Mouse (Mus musculus) ovary, adult 18-20 months (tissue): ENCODE data around the gene Exoc6.
A peak's percentile ranks its signal among the peaks of the same experiment; 100 is the strongest.
"Not testable (repeated sequence)": the region's sequence is repeated elsewhere in the genome, so short reads cannot be mapped to it uniquely, and the experiment has no call there.

Experiments used
- DNase-seq: peaks from one replicate; pipeline ENCODE4 v3.0.0; 2022; ENCODE audit warnings: low spot score, mixed read lengths

Gene Exoc6

DNA sequence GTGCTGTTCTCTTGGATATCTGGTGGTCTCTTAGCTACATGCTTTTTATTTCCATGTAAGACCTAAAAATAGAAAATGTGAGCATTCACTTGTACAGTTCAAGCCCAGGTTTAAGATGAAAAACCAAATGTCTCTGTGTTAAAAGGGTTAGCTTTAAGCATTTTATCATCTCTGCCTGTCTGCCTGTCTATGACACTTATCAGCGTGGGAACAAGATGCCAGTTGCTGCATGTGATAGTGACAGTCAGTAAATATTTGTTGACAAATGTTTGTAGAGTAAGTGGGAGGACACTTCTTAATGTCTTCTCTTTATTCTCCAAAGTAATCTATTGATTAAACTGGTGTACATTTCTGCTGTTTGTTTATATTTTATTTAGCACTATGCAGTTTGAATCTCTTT, 12.5 kb upstream of the Exoc6 start:
- no peak for DNase-seq

DNA sequence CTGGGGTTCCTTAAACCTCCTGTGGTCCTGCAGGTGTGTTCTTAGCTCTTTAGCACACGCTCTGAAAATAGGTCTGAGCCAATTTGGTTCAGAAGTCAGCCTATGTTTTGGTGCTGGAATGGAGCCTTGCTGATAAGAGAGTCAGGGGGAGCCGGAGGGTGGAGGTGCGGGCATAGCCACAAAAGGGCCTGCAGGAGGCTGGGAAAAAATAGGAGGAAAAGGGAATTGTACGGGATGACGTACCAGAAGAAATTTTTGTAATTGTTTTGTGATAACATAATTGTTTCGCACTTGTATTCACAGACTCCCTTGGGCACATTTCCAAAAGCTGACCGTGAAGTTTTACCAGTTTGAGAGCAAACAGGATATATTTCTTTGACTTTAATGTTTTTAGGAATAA, 10.0 kb upstream of the Exoc6 start:
- peak; percentile 31 for DNase-seq

DNA sequence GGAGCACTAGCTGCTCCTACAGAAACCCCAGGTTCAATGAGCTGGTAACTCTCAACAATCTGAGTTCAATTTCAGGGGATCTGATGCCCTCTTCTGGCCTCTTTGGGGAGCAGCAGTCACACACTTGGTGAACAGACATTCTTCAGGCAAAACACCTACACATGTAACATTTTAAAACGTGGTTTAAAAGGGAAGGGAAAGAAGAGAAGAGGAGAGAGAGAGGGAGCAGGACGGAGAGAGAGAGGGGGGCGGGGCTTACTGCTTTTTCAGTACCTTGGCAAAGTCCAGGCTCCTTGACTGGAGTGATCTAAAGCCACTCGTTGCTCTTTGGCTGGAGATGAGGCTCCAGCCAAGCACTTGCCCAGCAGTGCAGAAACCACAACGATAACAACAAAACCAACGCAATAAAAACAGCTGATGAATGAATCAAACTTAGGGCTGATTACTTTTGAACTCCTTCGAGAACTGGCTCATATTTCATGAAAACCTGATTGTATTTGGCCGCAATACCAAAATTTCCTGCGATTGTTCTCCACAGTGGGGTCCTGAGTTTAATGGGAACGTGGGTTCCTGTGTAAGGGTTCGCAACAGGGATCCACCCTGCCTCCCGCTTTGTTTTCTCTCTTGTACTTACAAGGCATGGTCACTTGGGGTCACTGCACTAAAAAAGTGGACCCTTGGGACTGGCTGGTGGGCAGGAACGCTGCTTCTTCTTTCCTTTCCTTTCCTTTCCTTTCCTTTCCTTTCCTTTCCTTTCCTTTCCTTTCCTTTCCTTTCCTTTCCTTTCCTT, 6.5 kb upstream of the Exoc6 start:
- DNase-seq, result no peak

DNA sequence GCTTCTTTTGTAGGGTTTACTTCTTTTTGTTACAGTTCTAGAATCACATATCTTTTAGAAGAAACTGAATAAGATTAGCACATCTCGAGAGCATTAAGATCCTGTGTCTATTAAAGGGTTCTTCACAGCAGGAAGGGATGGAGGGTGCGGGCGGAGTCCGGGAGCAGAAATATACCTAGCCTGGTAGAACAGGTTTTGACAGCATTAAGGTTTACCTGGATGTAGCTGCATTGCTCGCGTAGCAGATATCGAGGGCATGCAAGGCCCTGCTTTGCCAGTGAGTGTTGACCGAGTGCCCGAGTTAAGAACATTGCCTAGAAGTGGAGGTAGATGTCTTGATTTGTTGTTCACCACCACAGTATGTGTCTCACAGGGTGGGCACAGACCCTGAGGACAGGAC, 5.7 kb upstream of the Exoc6 start:
- no peak for DNase-seq

DNA sequence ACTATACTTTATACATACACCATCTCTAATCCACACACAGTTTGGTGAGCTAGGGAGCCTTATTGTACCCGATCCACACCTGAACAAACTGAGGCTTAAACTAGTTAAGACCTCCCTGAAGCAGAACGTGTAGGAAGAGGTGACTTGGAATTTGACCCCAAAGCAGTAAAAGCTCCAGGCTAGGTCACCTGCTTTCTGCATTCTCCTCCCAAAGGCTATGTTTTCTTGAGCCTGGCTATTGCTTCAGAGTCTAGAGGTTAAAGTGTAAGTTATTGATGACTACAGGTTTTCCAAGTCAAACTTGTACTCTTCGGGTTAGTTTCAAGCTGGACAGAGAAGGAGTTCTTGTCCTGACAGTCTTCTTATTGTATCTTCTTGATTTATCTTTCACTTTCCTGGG, 5.0 kb upstream of the Exoc6 start:
- DNase-seq, result no peak

DNA sequence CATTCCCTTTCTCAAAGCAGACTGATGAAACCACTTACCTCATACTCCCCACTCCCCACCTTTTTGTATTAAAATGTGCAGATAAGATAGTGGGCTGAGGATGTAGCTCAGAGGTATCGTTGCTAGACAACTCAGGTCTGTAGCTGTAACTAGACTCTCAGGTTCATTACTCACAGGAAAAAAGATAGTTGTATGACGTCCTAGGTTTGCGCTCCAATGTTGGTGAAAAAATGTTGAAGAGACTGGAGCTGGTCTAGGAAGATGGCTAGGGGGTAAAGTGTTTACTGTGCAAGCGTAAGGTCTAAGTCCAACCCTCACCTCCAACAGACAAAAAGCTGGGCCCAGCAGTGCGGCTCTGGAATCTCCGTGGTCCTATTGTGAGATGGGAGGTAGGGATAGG, 4.5 kb upstream of the Exoc6 start:
- no peak for DNase-seq

DNA sequence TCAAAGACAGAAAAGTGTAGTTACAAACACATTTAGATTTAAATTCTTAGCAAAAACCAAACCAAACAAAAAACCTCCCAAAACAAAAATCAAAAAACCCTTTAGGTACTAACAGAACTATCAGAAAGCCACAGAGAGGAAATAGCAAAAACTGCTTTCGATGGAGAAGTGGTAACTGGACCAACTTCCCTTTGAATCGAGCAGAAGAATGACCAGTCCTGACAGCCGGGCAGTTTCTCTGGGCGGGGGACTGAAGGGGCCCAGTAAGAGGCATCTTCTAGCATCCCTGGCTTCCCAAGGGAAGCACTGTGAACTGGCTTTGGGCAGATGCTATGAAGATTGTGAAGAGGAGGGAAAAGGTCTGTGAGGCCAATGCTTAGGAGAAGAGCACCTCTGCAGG, 3.4 kb upstream of the Exoc6 start:
- no peak for DNase-seq

DNA sequence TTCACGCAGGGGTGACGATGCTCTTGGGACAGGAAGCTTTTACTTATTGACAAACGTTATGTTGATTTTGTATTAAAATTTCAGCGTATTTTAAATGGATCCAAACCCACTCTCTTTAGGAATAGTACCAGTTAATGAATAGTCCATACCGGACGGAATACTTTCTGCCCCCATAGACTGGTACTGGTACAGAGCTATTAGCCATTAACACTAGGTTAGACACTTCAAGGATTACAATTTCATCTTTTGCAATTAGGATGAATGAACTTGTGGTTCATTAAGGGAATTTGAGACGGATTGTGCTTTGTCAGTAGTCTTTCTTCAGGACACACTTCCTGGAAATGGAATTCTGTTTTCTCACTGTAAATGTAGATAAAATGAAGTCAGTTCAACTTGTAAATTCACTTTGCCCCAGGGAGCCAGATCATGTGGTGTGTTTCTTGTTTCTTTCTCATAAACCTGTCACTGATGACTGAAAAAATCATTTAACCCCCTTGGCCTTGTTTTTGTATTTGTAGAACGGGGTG, 885 bp downstream of the Exoc6 start:
- DNase-seq, result no peak

DNA sequence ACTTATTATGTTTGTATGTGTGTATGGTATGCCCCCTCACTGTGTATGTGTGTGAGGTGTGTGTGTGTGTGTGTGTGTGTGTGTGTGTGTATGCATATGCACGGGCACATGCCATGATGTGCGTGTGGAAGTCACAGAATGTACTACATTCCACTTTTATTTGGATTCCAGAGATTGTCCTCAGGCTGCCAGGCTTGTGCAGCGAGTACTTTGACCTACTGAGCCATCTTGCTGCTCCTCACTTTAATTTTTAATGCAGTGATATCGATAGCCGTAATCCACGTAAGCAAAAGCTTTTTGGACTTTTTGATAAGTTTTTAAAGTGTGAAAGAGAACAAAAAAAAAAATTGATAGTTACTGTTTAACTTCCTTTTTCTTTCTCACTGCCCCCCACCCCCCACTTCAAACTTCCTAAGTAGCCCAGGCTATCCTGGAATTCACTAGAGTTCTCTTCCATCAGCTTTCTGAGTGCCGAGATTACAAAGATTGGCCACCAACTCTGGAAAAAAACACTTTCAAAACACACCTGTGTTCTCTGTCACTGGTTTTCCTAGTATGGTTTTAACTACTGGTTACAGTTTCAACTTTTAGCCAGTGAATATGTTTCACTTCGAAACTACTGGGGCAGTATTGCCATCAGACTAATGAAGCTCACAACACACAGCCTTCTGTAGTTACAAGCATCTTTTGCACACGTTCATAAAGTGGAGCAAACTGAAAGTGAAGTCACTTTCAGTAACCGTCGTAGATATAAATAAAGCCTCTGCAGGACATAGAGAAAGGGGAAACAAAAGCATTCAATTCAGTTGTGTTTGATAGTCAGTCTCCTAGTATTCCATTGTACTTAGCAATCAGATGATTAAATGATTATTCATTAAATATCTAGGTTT, 3.4 kb downstream of the Exoc6 start:
- no peak for DNase-seq

DNA sequence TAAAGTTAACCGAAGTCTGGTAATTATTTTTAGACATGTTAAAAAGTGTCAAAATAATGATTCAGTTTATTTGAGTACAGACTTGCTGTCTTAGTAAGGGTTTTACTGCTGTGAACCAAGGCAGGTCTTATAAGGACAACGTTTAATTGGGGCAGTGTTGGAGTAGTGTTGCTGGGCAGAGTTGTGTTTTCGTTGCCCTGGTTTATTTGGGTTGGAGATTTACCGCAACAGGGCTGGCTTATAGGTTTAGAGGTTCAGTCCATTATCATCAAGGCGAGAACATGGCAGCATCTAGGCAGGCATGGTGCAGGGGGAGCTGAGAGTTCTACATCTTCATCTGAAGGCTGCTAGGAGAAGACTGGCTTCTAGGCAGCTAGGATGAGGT, 4.0 kb downstream of the Exoc6 start:
- not testable (repeated sequence) for DNase-seq

DNA sequence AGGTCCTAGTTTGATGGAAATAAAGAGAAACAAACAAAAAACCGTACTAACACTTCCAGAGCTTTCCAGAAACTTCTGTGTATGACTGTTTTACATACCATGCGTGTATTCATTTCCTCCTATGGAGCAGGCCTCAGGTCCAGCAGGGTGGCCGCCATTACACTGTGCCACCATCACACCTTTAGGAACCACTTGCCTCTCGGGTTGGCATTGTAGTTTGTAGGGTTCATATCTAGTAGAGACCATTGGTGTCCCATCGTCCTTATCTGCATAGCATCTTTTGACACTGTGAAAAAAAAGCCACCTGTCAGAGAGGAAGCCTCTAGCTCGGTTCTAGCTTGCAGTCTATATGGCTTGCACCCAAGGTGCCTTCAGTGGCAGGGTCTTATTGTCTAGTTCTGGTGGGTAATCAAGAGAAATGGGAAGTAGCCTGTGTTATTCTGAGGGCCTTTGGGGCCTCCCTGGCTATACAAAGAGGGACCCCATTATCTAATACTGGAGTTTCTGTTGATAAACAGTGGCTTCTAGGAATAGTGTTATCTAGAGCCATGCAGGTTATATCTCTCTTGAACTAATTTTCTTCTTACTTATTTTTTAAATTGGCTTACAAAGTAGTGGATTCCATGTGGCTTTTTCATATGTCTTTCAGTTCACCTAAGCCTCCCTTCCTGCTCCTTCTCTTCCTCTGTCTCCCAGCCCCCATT, 5.8 kb downstream of the Exoc6 start:
- DNase-seq, result no peak

DNA sequence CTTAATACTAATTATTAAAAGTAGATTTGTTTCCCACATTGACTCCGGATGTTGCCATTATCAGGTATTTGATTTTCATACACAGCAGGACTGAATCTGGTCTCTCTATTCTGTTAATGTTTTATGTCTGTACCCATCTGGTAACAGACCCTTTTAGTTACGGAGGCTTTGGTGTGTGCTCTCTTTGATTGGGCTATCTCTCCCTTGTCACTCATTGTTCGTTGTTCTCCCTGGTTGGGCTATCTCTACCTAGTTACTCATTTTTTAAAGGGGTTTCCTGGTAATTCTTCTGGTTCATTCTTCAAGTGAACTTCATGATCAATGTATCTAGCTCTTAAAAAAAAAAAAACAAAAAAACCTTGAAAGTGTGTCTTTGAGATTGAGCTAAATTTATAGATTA, 7.7 kb downstream of the Exoc6 start:
- DNase-seq, result no peak

DNA sequence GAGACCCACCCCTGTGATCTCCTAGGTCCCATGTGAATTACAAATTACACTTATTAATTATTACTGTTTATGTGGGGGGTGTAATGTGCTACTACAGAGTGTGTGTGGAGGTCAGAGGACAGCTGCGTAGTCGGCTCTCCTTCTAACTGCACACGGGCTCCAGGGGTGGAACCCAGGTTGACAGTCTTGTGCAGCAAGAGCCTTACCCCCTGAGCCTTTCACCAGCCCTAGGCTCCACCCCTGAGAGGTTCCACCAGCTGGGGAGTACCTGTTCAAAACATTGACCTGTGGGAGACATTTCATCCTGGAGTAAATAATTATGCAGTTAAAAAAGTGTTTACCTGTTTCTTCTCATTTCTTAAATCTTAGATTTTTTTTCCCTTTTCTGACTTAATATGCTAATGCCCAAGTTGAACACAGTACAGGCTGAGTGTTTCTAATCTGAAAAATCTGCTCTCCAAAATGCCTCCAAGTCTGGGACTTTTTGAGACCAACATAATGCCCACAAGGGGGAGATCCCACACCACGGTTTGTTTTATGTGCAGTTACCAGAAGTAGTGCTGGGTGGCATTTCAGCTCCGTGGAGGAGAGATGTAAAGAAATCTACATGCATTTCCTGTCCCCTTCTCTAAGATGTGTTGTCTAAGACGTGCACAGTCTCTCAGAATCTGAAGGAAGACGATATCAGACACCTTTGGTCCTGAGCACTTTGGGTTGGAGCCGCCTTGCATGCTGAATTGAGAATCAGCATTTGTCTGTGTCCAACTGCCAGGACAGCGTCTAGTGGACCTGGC, 9.3 kb downstream of the Exoc6 start:
- DNase-seq, result no peak

DNA sequence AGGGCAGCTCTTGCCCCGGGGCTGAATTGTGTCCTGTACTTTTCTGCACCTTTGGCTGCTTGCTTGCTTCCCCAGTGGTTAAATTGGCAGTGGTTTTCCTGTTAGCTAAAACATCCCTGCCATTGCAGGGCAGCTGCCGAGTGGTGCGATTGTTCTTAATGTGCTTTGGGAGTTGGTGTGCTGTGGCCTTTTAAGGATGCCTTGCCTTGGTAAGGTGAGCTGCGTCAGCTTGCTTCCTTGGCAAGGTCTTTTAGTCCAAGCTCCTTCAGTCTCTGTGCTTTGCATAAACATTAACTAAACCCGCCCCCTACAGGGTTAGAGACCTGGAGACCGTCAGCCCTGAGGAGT, 9.8 kb downstream of the Exoc6 start:
- no peak for DNase-seq

DNA sequence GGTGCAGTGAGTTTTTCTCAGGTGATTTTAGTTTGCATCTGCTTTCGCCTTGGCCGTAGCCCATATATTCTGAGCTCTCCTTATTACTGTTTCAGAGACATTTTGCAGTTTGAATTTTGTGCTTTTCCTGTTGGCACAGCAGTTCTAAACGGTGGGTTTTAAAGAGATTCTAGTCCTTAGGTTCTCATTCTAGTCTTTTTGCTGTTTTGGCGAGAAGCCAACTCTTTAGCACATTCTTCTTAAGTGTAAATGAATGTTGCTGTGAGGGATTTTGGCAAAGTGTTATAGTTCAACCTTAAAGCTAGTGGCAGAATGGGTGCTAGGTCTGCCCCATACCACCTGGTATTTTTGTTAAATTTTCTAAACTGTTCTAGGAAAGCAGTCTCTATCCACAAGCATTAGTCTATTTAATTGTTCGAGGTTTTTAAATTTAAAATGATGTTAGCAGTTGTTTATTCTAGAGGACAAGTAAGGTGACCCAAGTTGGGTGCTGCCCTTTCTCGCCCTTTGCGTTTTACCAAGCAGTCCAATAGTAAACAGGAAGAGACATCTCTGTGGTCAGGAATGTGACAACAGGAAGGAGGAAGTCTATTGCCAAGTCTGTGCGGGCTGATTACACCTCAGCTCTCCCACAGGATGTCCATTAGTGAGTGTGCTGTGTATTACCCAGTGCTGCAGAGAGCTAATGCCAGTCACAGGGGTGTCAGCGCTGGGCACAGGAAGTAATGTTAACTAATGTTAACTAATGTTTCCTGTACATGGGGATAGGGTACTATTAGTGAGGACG, 11.1 kb downstream of the Exoc6 start:
- no peak for DNase-seq

DNA sequence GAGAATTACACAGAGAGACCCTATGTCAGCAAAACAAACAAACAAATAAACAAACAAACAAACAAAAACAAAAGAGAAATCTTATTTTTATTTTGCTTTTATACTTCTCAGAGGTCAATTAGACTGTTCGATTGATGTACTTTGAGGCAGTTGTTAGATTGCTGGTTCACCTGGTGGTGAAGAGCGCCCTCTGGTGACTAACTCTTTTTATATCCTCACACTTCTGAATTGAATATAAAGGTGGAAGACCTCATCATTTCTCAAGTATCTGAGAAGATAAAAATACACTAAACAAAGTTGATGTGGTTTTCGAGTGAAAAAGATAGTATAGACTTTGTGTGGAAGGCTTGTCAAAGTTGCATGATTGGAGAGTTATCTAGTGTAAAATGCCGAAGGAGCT, 13.5 kb downstream of the Exoc6 start:
- no peak for DNase-seq

DNA sequence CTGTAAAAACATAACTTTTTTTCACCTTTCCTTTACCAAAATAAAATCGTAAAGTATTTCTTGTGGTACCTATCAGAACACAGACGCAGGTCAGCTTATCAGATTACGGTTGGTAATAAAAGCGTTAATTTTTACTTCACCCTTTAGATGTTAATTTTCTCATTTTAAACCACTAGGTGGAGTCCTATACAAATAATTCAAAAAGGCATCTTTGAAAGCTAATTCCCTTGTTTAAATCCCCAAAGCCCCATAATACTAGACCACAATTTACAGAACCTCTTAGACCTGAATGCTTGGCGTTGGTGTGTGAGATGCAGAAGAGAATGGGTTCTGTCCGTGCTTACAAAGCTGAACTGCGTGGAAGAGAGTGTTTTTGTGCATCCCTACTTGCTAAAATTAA, 15.6 kb downstream of the Exoc6 start:
- no peak for DNase-seq

DNA sequence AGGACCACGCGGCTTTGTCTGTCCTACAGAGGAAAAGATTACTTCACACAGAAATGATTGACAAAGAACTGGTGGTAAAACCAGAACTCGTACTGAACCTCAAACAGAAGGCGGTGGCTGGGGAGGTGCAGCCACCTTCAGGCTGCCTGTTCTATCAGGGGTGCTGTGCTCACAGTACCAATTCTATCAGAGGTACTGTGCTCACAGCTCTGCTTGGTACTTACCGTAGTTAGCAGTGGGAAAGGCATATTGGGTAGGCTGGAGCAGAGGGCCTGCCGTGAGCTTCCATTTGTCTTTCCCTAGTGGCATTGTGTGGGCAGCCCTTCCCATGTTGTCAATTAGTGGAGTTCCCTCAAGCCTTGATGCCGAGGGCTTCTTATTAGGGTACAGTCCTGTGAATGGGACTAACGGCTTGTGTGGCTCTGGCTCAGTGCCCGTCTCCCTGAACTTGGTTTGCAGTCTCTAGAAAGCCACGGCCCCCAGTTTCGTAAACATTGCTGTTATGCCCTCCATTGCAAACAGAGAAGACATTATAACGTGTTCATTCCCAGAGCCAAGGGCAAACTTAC, 19.1 kb downstream of the Exoc6 start:
- DNase-seq, result no peak

DNA sequence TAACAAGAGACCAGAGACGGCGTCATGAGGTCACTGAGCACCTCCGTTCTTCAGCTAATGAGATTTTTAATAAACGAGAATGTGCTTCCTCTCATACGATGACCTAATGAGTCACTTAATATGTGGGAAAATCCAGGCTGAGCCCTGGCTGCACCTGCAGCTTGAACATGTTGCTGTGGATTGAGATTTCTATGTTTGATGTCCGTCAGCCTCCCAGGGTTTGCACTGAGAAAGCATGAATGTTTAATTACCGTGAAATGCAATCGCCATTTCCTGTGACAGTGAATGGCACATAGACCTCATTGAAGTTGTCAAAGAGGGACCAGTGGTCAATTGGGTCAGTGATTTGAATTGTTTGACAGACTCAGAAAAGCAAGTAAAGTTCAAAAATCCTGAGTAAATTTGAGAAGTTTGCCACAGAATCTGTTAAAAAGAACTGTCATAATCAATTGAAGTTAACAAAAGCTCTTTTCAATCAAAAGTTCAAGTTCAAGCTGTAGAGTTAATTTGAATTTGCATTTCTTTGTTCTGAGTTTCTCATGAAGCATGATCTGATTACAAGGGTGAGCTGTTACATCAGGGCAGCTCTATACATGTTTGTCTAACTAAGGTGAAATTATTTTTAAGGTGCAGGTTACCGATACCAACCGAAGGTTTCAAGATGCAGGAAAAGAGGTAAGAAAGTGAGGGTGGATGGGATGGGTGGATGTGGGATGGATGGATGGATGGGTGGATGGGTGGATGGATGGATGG, 20.9 kb downstream of the Exoc6 start:
- DNase-seq, result no peak

DNA sequence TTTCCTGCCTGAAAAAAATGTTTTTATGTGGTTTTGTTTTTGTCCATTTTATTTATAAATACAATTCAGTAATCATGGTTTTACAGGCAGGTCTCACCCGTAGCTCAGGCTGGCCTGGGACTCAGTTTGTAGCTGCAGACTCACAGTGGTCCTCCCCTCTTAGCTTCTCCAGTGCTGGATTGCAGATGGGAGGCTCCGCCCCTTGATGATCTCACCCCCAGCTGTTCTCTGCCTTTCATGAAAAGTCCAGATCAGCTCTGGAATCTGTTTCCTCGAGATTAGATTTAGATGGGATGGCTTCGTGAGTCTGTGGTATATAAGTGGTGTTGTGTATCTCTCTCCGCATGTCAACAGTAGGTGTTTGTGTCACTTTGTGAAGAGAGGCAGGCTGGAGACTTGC, 24.6 kb downstream of the Exoc6 start:
- no peak for DNase-seq
